Mouse (Mus musculus) G1E (cell line): Measurements from ENCODE around the gene Zbtb46. TPM values are rescaled to one million over a fixed set of nuclear protein-coding genes. Genes with fewer than 3 reads are reported as not detected.

Experiments
- ATAC-seq: 2 replicates; pipeline ENCODE4 v1.8.0; 2016; ENCODE audit warnings: mild to moderate bottlenecking; ENCODE audit not compliant: insufficient number of reproducible peaks, poor library complexity, low FRiP score, severe bottlenecking; ENCODE audit errors: extremely low read depth
- DNase-seq: peaks from one replicate; pipeline ENCODE4 v3.0.0; 2012; ENCODE audit warnings: low spot score
- H3K27me3 ChIP-seq: 2 replicates; pipeline ENCODE4 v1.6.1; 2012; ENCODE audit warnings: mild to moderate bottlenecking, low read length, inconsistent platforms; ENCODE audit not compliant: insufficient read depth
- H3K36me3 ChIP-seq: replicated peaks from 2 replicates; pipeline ENCODE3; 2012; ENCODE audit warnings: mild to moderate bottlenecking, inconsistent platforms
- H3K4me1 ChIP-seq: 2 replicates; pipeline ENCODE4 v1.6.1; 2012; ENCODE audit warnings: low read depth, low read length, inconsistent platforms, mixed read lengths; ENCODE audit not compliant: insufficient read depth
- H3K4me3 ChIP-seq: 2 replicates; pipeline ENCODE4 v1.5.1; 2012; ENCODE audit warnings: low read depth, mild to moderate bottlenecking, inconsistent platforms, low read length, moderate library complexity, mixed read lengths
- H3K9me3 ChIP-seq: replicated peaks from 2 replicates; pipeline ENCODE4 v1.6.1; 2012; ENCODE audit warnings: inconsistent platforms
- CTCF ChIP-seq: IDR thresholded peaks from 2 replicates; pipeline ENCODE4 v1.5.1; 2012; ENCODE audit warnings: low read depth, low read length, inconsistent platforms, mixed read lengths
- GATA1 ChIP-seq: IDR thresholded peaks from 2 replicates; pipeline ENCODE4 v1.6.1; 2012; ENCODE audit warnings: borderline replicate concordance, low read length, inconsistent platforms, mixed read lengths
- GATA2 ChIP-seq: IDR thresholded peaks from 2 replicates; pipeline ENCODE4 v1.6.1; 2012; ENCODE audit warnings: low read depth, low read length, inconsistent platforms, borderline replicate concordance
- POLR2AphosphoS5 ChIP-seq: IDR thresholded peaks from 2 replicates; pipeline ENCODE4 v1.6.1; 2012; ENCODE audit warnings: low read depth, low read length, inconsistent platforms; ENCODE audit not compliant: insufficient replicate concordance
- TAL1 ChIP-seq: conservative IDR thresholded peaks from 2 replicates; pipeline ENCODE4 v1.6.1; 2012; ENCODE audit warnings: low read depth, low read length, inconsistent platforms, mixed read lengths
- polyA plus RNA-seq: library from polyadenylated mRNA; stranded (reverse); fragments of >175 nt; gene quantifications from 2 replicates; pipeline ENCODE4 v1.2.3, GENCODE M21; 2012
- total RNA-seq, 2 experiments: library from RNA; stranded (forward) in 1 of 2; stranded (reverse) in 1 of 2; fragments of 200-1000 nt in 1 of 2; fragments of >200 nt in 1 of 2; fragmentation: Nextera tagmentation in 1 of 2; gene quantifications; 2 replicates each; pipeline ENCODE4 v1.2.3; 2014 to 2017

The Zbtb46 gene
- total and polyA plus RNA-seq, 3 experiments, result 0.66 TPM; not detected in 2

GRCm38 (mm10) chr2:181457831-181458230 lies 1.4 kb downstream of the Zbtb46 start:
- H3K27me3 ChIP-seq, result peaks cover 67% of the 10 kb centered on the region
- no peak overlapping the region for H3K4me3 ChIP-seq
- H3K4me1 ChIP-seq, result peaks cover 22% of the 10 kb centered on the region
- ATAC-seq, result no peak
- no peaks in the 10 kb centered on the region for H3K36me3 ChIP-seq
- no peak for TF ChIP-seq TAL1
- no peak for TF ChIP-seq GATA2
- no peak for TF ChIP-seq POLR2AphosphoS5
- TF ChIP-seq GATA1, result no peak
- TF ChIP-seq CTCF, result no peak
- no peak for DNase-seq
- peaks cover 2% of the 10 kb centered on the region; the same call in 1 of the 2 replicates for H3K9me3 ChIP-seq

GRCm38 (mm10) chr2:181455899-181456298 lies 3.3 kb downstream of the Zbtb46 start:
- DNase-seq, result no peak
- peaks cover 54% of the 10 kb centered on the region for H3K27me3 ChIP-seq
- H3K4me1 ChIP-seq, result peaks cover 22% of the 10 kb centered on the region

GRCm38 (mm10) chr2:181453274-181453673 lies 6.0 kb downstream of the Zbtb46 start:
- DNase-seq (no peak), ATAC-seq (no peak)
- peaks cover 2% of the 10 kb centered on the region; the same call in 1 of the 2 replicates for H3K9me3 ChIP-seq
- no peak overlapping the region for H3K4me3 ChIP-seq
- H3K4me1 ChIP-seq, result peaks cover 3% of the 10 kb centered on the region
- peaks cover 30% of the 10 kb centered on the region for H3K27me3 ChIP-seq
- no peaks in the 10 kb centered on the region for H3K36me3 ChIP-seq
- no peak for TF ChIP-seq TAL1
- no peak for TF ChIP-seq GATA2
- TF ChIP-seq GATA1, result no peak
- TF ChIP-seq CTCF, result no peak
- no peak for TF ChIP-seq POLR2AphosphoS5

More at GRCm38 (mm10) chr2:181455899-181456298, 3.3 kb downstream of the Zbtb46 start:
- Histone ChIP-seq H3K9me3 (peaks cover 2% of the 10 kb centered on the region; the same call in 1 of the 2 replicates), H3K36me3 (no peaks in the 10 kb centered on the region), H3K4me3 (no peak overlapping the region)
- TF ChIP-seq GATA2 (no peak), TAL1 (no peak), POLR2AphosphoS5 (no peak), CTCF (no peak), GATA1 (no peak)
- no peak for ATAC-seq

GRCm38 (mm10) chr2:181452181-181452580 lies 7.0 kb downstream of the Zbtb46 start:
- no peaks in the 10 kb centered on the region for H3K4me1 ChIP-seq
- TF ChIP-seq TAL1 (no peak), GATA1 (no peak), GATA2 (no peak), CTCF (no peak), POLR2AphosphoS5 (no peak)
- no peaks in the 10 kb centered on the region for H3K36me3 ChIP-seq
- no peak overlapping the region for H3K4me3 ChIP-seq
- peaks cover 2% of the 10 kb centered on the region; the same call in 1 of the 2 replicates for H3K9me3 ChIP-seq
- H3K27me3 ChIP-seq, result peaks cover 21% of the 10 kb centered on the region; the same call in 1 of the 2 replicates
- ATAC-seq (no peak), DNase-seq (no peak)

- H3K27me3 ChIP-seq, result peaks cover 12% of the 10 kb centered on the region; the same call in 1 of the 2 replicates
These were observed 16.2 kb downstream of the Zbtb46 start for GRCm38 (mm10) chr2:181443016-181443415.

GRCm38 (mm10) chr2:181438176-181438575 lies 21.1 kb downstream of the Zbtb46 start:
- TF ChIP-seq TAL1, result no peak
- TF ChIP-seq GATA2, result no peak
- TF ChIP-seq POLR2AphosphoS5, result no peak
- no peak for TF ChIP-seq CTCF
- no peak for TF ChIP-seq GATA1
- Histone ChIP-seq H3K4me1 (no peaks in the 10 kb centered on the region), H3K36me3 (no peaks in the 10 kb centered on the region), H3K9me3 (no peaks in the 10 kb centered on the region), H3K4me3 (no peak overlapping the region), H3K27me3 (peaks cover 27% of the 10 kb centered on the region)
- DNase-seq (no peak), ATAC-seq (no peak)

More at GRCm38 (mm10) chr2:181443016-181443415, 16.2 kb downstream of the Zbtb46 start:
- no peaks in the 10 kb centered on the region for H3K36me3 ChIP-seq
- H3K9me3 ChIP-seq, result no peaks in the 10 kb centered on the region
- no peaks in the 10 kb centered on the region for H3K4me1 ChIP-seq
- DNase-seq (no peak), ATAC-seq (no peak)
- no peak for TF ChIP-seq POLR2AphosphoS5
- no peak for TF ChIP-seq GATA2
- TF ChIP-seq GATA1, result no peak
- no peak for TF ChIP-seq TAL1
- no peak for TF ChIP-seq CTCF
- H3K4me3 ChIP-seq, result no peak overlapping the region
